Mouse (Mus musculus) lung, embryonic 14.5 days (tissue): ENCODE results near the gene Rusc2. TPM values are rescaled to one million over a fixed set of nuclear protein-coding genes. Genes with fewer than 3 reads are reported as not detected.

Experiments used
- ATAC-seq: fragments of 200-750 bp; cut with Nextera tagmentation; 2 replicates; pipeline ENCODE4 v1.8.0; 2017; ENCODE audit warnings: mild to moderate bottlenecking, moderate TSS enrichment, moderate library complexity; ENCODE audit not compliant: insufficient read depth
- DNase-seq: peaks from one replicate; pipeline ENCODE4 v3.0.0-alpha.2; 2015
- H3K27ac ChIP-seq: fragments of 300-500 bp; sonication (generic); 2 replicates; pipeline ENCODE4 v1.5.1; 2014; ENCODE audit warnings: low read depth, mild to moderate bottlenecking, moderate library complexity
- H3K27me3 ChIP-seq: fragments of 300-500 bp; sonication (generic); 2 replicates; pipeline ENCODE4 v1.6.1; 2014; ENCODE audit warnings: low read length, control low read depth; ENCODE audit not compliant: insufficient read depth
- H3K36me3 ChIP-seq: fragments of 300-500 bp; sonication (generic); 2 replicates; pipeline ENCODE4 v1.6.1; 2014; ENCODE audit warnings: control low read depth; ENCODE audit not compliant: insufficient read depth
- H3K4me1 ChIP-seq: fragments of 300-500 bp; sonication (generic); 2 replicates; pipeline ENCODE4 v1.6.1; 2014; ENCODE audit warnings: antibody characterized with exemption, control low read depth; ENCODE audit not compliant: insufficient read depth
- H3K4me2 ChIP-seq: fragments of 300-500 bp; sonication (generic); 2 replicates; pipeline ENCODE4 v1.6.1; 2014; ENCODE audit warnings: mild to moderate bottlenecking
- H3K4me3 ChIP-seq: fragments of 300-500 bp; sonication (generic); 2 replicates; pipeline ENCODE4 v1.5.1; 2014; ENCODE audit warnings: low read depth, low read length
- H3K9ac ChIP-seq: fragments of 300-500 bp; sonication (generic); 2 replicates; pipeline ENCODE4 v1.6.1; 2014
- H3K9me3 ChIP-seq: fragments of 300-500 bp; sonication (generic); 2 replicates; pipeline ENCODE4 v1.6.1; 2016; ENCODE audit warnings: low read depth, low read length, control low read depth
- CTCF ChIP-seq: IDR thresholded peaks from 2 replicates; pipeline ENCODE4 v1.5.1; 2016; ENCODE audit warnings: antibody characterized with exemption, low read depth
- WGBS: fragments of 180-500 bp; shearing (Covaris S2); extraction: QIAGEN DNeasy Blood & Tissue Kit; methylation state at CpG from one replicate; pipeline ENCODE4 v1.1.7; 2014; 5-methylcytosine and 5-hydroxymethylcytosine counted together
- polyA plus RNA-seq: library from polyadenylated mRNA; unstranded; fragments of >200 nt; fragmentation: Nextera tagmentation; extraction: Ambion mirVana; gene quantifications from 2 replicates; pipeline ENCODE4 v1.2.1, GENCODE M21; 2014

Rusc2 gene
- polyA plus RNA-seq, 1 experiment from 2014 or later = 5.0 TPM

DNA sequence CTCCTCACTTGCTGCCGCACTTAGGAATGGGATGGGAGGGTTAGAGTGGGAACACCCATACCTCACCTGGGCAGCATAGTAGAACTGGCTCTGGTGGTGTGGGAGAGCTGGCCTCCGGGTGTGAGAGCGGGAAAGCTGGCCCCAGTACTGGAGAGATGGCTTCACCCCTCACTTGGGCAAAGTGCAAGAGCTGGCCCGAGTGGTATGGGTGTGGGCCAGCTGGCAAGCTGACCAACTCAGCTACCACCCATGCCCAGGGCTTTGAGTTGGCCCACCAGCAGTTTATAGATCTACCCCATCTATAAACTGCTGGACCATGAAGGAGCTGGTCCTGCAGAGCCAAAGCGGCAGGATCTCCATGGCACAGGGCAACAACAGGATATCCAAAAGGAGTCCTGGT is 32.6 kb upstream of the Rusc2 start:
- Histone ChIP-seq H3K4me1 (no peaks in the 10 kb centered on the region), H3K27me3 (no peaks in the 10 kb centered on the region), H3K4me3 (no peak overlapping the region), H3K4me2 (no peak overlapping the region), H3K9me3 (no peaks in the 10 kb centered on the region), H3K9ac (no peak overlapping the region), H3K36me3 (no peaks in the 10 kb centered on the region), H3K27ac (no peak overlapping the region)
- TF ChIP-seq CTCF = no peak
- DNase-seq (no peak), ATAC-seq (no peak)
- WGBS = 83% methylated on average over 5 of the region's 5 CpGs

- WGBS = 57% methylated on average over 6 of the region's 6 CpGs
- H3K9ac ChIP-seq = no peak overlapping the region
- H3K27me3 ChIP-seq = no peaks in the 10 kb centered on the region
- H3K4me3 ChIP-seq = no peak overlapping the region
- H3K4me1 ChIP-seq = no peaks in the 10 kb centered on the region
- no peak overlapping the region for H3K4me2 ChIP-seq
- DNase-seq (no peak), ATAC-seq (no peak)
- TF ChIP-seq CTCF = no peak
- no peaks in the 10 kb centered on the region for H3K36me3 ChIP-seq
- no peaks in the 10 kb centered on the region for H3K9me3 ChIP-seq
- no peak overlapping the region for H3K27ac ChIP-seq
Measured at GRCm38 (mm10) chr4:43350038-43350560, 31.7 kb upstream of the Rusc2 start.

DNA sequence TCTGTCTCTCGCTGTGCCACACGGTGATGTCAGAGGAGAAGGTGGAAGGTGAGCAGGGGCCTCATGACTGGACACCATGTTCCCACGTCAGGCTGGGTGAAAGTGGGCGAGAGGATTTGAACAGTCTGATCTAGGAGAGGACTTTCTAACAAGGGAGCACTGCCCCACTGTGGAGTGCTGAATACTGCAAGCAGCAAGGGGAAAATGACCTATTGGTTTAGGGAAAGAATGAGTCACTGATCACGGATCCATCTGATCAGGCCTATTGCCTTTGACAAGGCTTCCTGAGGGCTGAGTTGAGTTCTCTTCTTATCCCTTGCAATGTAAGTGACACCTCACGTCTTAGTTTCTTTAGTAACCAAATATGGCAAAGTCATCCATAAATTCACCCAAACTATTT is 28.1 kb upstream of the Rusc2 start:
- 79% methylated on average over 6 of the region's 6 CpGs for WGBS

GRCm38 (mm10) chr4:43364914-43365560 is 16.7 kb upstream of the Rusc2 start:
- no peak overlapping the region for H3K4me2 ChIP-seq
- no peak overlapping the region for H3K9ac ChIP-seq
- no peaks in the 10 kb centered on the region for H3K9me3 ChIP-seq
- H3K4me1 ChIP-seq = no peaks in the 10 kb centered on the region
- WGBS = 75% methylated on average over 11 of the region's 11 CpGs
- H3K36me3 ChIP-seq = no peaks in the 10 kb centered on the region
- no peak overlapping the region for H3K27ac ChIP-seq
- DNase-seq (no peak), ATAC-seq (no peak)
- TF ChIP-seq CTCF = no peak
- no peak overlapping the region for H3K4me3 ChIP-seq
- no peaks in the 10 kb centered on the region; the same call in 1 of the 2 replicates for H3K27me3 ChIP-seq

More for the DNA sequence above, 28.1 kb upstream of the Rusc2 start:
- H3K27me3 ChIP-seq = no peaks in the 10 kb centered on the region
- no peak overlapping the region for H3K27ac ChIP-seq
- no peaks in the 10 kb centered on the region for H3K36me3 ChIP-seq
- DNase-seq (no peak), ATAC-seq (no peak)
- H3K9ac ChIP-seq = no peak overlapping the region
- no peaks in the 10 kb centered on the region for H3K4me1 ChIP-seq
- TF ChIP-seq CTCF = no peak
- no peak overlapping the region for H3K4me3 ChIP-seq
- H3K9me3 ChIP-seq = no peaks in the 10 kb centered on the region
- no peak overlapping the region for H3K4me2 ChIP-seq

- no peak for TF ChIP-seq CTCF
- no peak overlapping the region for H3K27ac ChIP-seq
- H3K4me1 ChIP-seq = no peaks in the 10 kb centered on the region
- no peak overlapping the region for H3K9ac ChIP-seq
- H3K4me2 ChIP-seq = no peak overlapping the region
- no peak for DNase-seq
- H3K9me3 ChIP-seq = no peaks in the 10 kb centered on the region
- no peak for ATAC-seq
- H3K4me3 ChIP-seq = no peak overlapping the region
- H3K27me3 ChIP-seq = no peaks in the 10 kb centered on the region; the same call in 1 of the 2 replicates
- 72% methylated on average over 5 of the region's 5 CpGs for WGBS
- H3K36me3 ChIP-seq = no peaks in the 10 kb centered on the region
Measured at GRCm38 (mm10) chr4:43367295-43367694, 14.5 kb upstream of the Rusc2 start.

DNA sequence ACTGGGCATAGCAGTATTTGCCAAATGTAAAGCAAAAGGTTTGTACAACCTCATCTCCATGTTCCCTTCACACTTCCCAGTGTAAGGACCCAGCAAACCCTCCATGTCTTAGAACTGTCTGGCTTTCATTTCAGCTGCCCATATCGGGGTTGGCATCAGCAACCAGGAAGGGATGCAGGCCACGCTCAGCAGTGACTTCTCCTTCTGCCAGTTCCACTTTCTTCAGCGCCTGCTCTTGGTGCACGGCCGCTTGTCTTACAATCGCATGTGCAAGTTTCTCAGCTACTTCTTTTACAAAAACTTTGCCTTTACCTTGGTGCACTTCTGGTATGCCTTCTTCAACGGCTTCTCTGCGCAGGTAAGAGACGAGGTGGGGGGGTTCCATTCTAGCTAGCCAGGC is 14.0 kb upstream of the Rusc2 start:
- WGBS = 92% methylated on average over 9 of the region's 9 CpGs
- no peaks in the 10 kb centered on the region for H3K9me3 ChIP-seq
- ATAC-seq (no peak), DNase-seq (no peak)
- H3K27ac ChIP-seq = no peak overlapping the region
- H3K27me3 ChIP-seq = no peaks in the 10 kb centered on the region; the same call in 1 of the 2 replicates
- H3K9ac ChIP-seq = no peak overlapping the region
- no peaks in the 10 kb centered on the region for H3K4me1 ChIP-seq
- H3K4me2 ChIP-seq = no peak overlapping the region
- no peak overlapping the region for H3K4me3 ChIP-seq
- TF ChIP-seq CTCF = no peak
- no peaks in the 10 kb centered on the region for H3K36me3 ChIP-seq

GRCm38 (mm10) chr4:43371406-43371805 is 10.4 kb upstream of the Rusc2 start:
- H3K4me2 ChIP-seq = no peak overlapping the region
- H3K9me3 ChIP-seq = no peaks in the 10 kb centered on the region
- no peaks in the 10 kb centered on the region for H3K36me3 ChIP-seq
- H3K27me3 ChIP-seq = no peaks in the 10 kb centered on the region; the same call in 1 of the 2 replicates
- WGBS = 48% methylated on average over 9 of the region's 11 CpGs
- no peak overlapping the region for H3K4me3 ChIP-seq
- no peak overlapping the region for H3K27ac ChIP-seq
- H3K4me1 ChIP-seq = no peaks in the 10 kb centered on the region
- TF ChIP-seq CTCF = no peak
- no peak overlapping the region for H3K9ac ChIP-seq
- ATAC-seq (no peak), DNase-seq (no peak)
